Mouse (Mus musculus) heart, embryonic 14.5 days (tissue): Measurements from ENCODE around the gene Clmn. TPM values are rescaled to one million over a fixed set of nuclear protein-coding genes. Genes with fewer than 3 reads are reported as not detected.

Experiments used
- ATAC-seq: fragments of 200-750 bp; cut with Nextera tagmentation; 2 replicates; pipeline ENCODE4 v1.8.0; 2017; ENCODE audit warnings: low read depth, moderate TSS enrichment; ENCODE audit not compliant: insufficient number of reproducible peaks, insufficient read depth, low FRiP score
- H3K27ac ChIP-seq, 2 experiments: fragments of 200-500 bp in 1 of 2; fragments of 300-500 bp in 1 of 2; sonication (generic) in 1 of 2; replicated peaks in 1 of 2; 2 replicates each; pipeline ENCODE4 v1.5.1; 2012 to 2014; ENCODE audit warnings: low read depth in 2 of 2, low read length in 2 of 2, control low read depth in 1 of 2, mild to moderate bottlenecking in 1 of 2, mixed read lengths in 1 of 2; ENCODE audit not compliant: control insufficient read depth in 1 of 2, insufficient read depth in 1 of 2
- H3K27me3 ChIP-seq: fragments of 300-500 bp; sonication (generic); 2 replicates; pipeline ENCODE4 v1.6.1; 2014; ENCODE audit warnings: mild to moderate bottlenecking, low read length, control low read depth; ENCODE audit not compliant: control insufficient read depth, insufficient read depth
- H3K36me3 ChIP-seq: fragments of 300-500 bp; sonication (generic); 2 replicates; pipeline ENCODE4 v1.6.1; 2014; ENCODE audit warnings: mild to moderate bottlenecking, control low read depth, low read length, mixed read lengths; ENCODE audit not compliant: control insufficient read depth, insufficient read depth
- H3K4me1 ChIP-seq, 2 experiments: fragments of 200-500 bp in 1 of 2; fragments of 300-500 bp in 1 of 2; sonication (generic) in 1 of 2; 2 replicates each; pipeline ENCODE4 v1.6.1; 2012 to 2014; ENCODE audit warnings: low read length in 2 of 2, control low read depth in 1 of 2, mixed read lengths in 1 of 2; ENCODE audit not compliant: control insufficient read depth in 2 of 2, insufficient read depth in 2 of 2
- H3K4me2 ChIP-seq: fragments of 300-500 bp; sonication (generic); 2 replicates; pipeline ENCODE4 v1.6.1; 2014; ENCODE audit warnings: mild to moderate bottlenecking, low read length
- H3K4me3 ChIP-seq, 2 experiments: fragments of 200-500 bp in 1 of 2; fragments of 300-500 bp in 1 of 2; sonication (generic) in 1 of 2; 2 replicates each; pipeline ENCODE4 v1.5.1; 2012 to 2014; ENCODE audit warnings: low read length in 2 of 2, mild to moderate bottlenecking in 2 of 2, control low read depth in 1 of 2, low read depth in 1 of 2, moderate library complexity in 1 of 2; ENCODE audit not compliant: control insufficient read depth in 1 of 2, insufficient read depth in 1 of 2
- H3K9ac ChIP-seq: fragments of 300-500 bp; sonication (generic); 2 replicates; pipeline ENCODE4 v1.6.1; 2014; ENCODE audit warnings: mild to moderate bottlenecking, low read length
- H3K9me3 ChIP-seq: fragments of 300-500 bp; sonication (generic); 2 replicates; pipeline ENCODE4 v1.6.1; 2016; ENCODE audit warnings: low read length, control low read depth; ENCODE audit not compliant: control insufficient read depth
- WGBS: fragments of 180-500 bp; shearing (Covaris S2); extraction: QIAGEN DNeasy Blood & Tissue Kit; methylation state at CpG from one replicate; pipeline ENCODE4 v1.1.7; 2014; 5-methylcytosine and 5-hydroxymethylcytosine counted together
- polyA plus RNA-seq: library from polyadenylated mRNA; unstranded; fragments of >200 nt; fragmentation: Nextera tagmentation; extraction: Ambion mirVana; gene quantifications from 2 replicates; pipeline ENCODE4 v1.2.1, GENCODE M21; 2014

Clmn gene
- polyA plus RNA-seq, 1 experiment from 2014 or later: 0.49 TPM

GRCm38 (mm10) chr12:104753686-104754085, 111.2 kb downstream of the Clmn start:
- H3K4me2 ChIP-seq: no peak overlapping the region
- no peak overlapping the region for H3K4me3 ChIP-seq
- H3K27me3 ChIP-seq: no peaks in the 10 kb centered on the region
- peaks cover 9 to 24% of the 10 kb centered on the region in 2 experiments for H3K4me1 ChIP-seq
- no peak for ATAC-seq
- 68% methylated on average over 4 of the region's 4 CpGs for WGBS
- H3K27ac ChIP-seq: no peak overlapping the region
- H3K9me3 ChIP-seq: no peaks in the 10 kb centered on the region
- no peak overlapping the region for H3K9ac ChIP-seq
- H3K36me3 ChIP-seq: no peaks in the 10 kb centered on the region; the same call in 1 of the 2 replicates

GRCm38 (mm10) chr12:104751814-104752765, 112.8 kb downstream of the Clmn start, which contains the start of gene Dicer1:
Gene Dicer1 (minus strand): TSS chr12:104751952.
- no peaks in the 10 kb centered on the region for H3K27me3 ChIP-seq
- peak; percentile 93 for ATAC-seq
- no peaks in the 10 kb centered on the region; the same call in 1 of the 2 replicates for H3K36me3 ChIP-seq
- peak within 1 kb of the TSS; percentile 82 to 88 for H3K4me3 ChIP-seq
- peak within 1 kb of the TSS; percentile 96 for H3K4me2 ChIP-seq
- peak within 1 kb of the TSS; percentile 97 for H3K9ac ChIP-seq
- no peaks in the 10 kb centered on the region for H3K9me3 ChIP-seq
- H3K27ac ChIP-seq: peak within 1 kb of the TSS; percentile 84 to 89
- peaks cover 14 to 34% of the 10 kb centered on the region in 2 experiments for H3K4me1 ChIP-seq
- under 1% methylated on average over 66 of the region's 94 CpGs for WGBS

- Histone ChIP-seq H3K9me3 (no peaks in the 10 kb centered on the region), H3K27ac (peak overlapping the region; percentile 40 to 80), H3K4me3 (peak overlapping the region; percentile 82 to 88), H3K27me3 (no peaks in the 10 kb centered on the region), H3K9ac (peak overlapping the region; percentile 97), H3K36me3 (no peaks in the 10 kb centered on the region; the same call in 1 of the 2 replicates), H3K4me1 (peaks cover 14 to 40% of the 10 kb centered on the region in 2 experiments), H3K4me2 (peak overlapping the region; percentile 96)
- WGBS: under 1% methylated on average over 46 of the region's 52 CpGs
- ATAC-seq: peak; percentile 16; the same call in 1 of the 2 replicates
These were observed 113.5 kb downstream of the Clmn start for GRCm38 (mm10) chr12:104751331-104751813.

- Histone ChIP-seq H3K27ac (no peak overlapping the region), H3K36me3 (no peaks in the 10 kb centered on the region; the same call in 1 of the 2 replicates), H3K4me1 (peaks cover 14 to 45% of the 10 kb centered on the region in 2 experiments), H3K4me2 (no peak overlapping the region), H3K9ac (no peak overlapping the region), H3K4me3 (no peak overlapping the region), H3K27me3 (no peaks in the 10 kb centered on the region), H3K9me3 (no peaks in the 10 kb centered on the region)
- no peak for ATAC-seq
- WGBS: 70% methylated on average over 2 of the region's 2 CpGs
These were observed 115.9 kb downstream of the Clmn start for GRCm38 (mm10) chr12:104748946-104749345.

- Histone ChIP-seq H3K4me2 (no peak overlapping the region), H3K27ac (no peak overlapping the region), H3K9ac (no peak overlapping the region), H3K9me3 (no peaks in the 10 kb centered on the region), H3K27me3 (no peaks in the 10 kb centered on the region), H3K4me3 (no peak overlapping the region), H3K4me1 (peaks cover 15 to 48% of the 10 kb centered on the region in 2 experiments), H3K36me3 (no peaks in the 10 kb centered on the region; the same call in 1 of the 2 replicates)
- WGBS: 87% methylated on average over 5 of the region's 5 CpGs
- no peak for ATAC-seq
These were observed 117.6 kb downstream of the Clmn start for GRCm38 (mm10) chr12:104747252-104747651.

- Histone ChIP-seq H3K36me3 (no peaks in the 10 kb centered on the region; the same call in 1 of the 2 replicates), H3K9ac (no peak overlapping the region), H3K27me3 (no peaks in the 10 kb centered on the region), H3K4me1 (peaks cover 17 to 55% of the 10 kb centered on the region in 2 experiments), H3K27ac (no peak overlapping the region), H3K4me3 (no peak overlapping the region), H3K9me3 (no peaks in the 10 kb centered on the region), H3K4me2 (no peak overlapping the region)
- no peak for ATAC-seq
- WGBS: 83% methylated on average over 2 of the region's 2 CpGs
These were observed 118.3 kb downstream of the Clmn start for GRCm38 (mm10) chr12:104746601-104747000.

GRCm38 (mm10) chr12:104743687-104744086, 121.2 kb downstream of the Clmn start:
- ATAC-seq: no peak
- Histone ChIP-seq H3K27me3 (no peaks in the 10 kb centered on the region), H3K4me1 (peaks cover 12 to 53% of the 10 kb centered on the region in 2 experiments), H3K4me2 (no peak overlapping the region), H3K27ac (no peak overlapping the region), H3K9ac (no peak overlapping the region), H3K4me3 (no peak overlapping the region), H3K36me3 (no peaks in the 10 kb centered on the region), H3K9me3 (no peaks in the 10 kb centered on the region)
- 73% methylated on average over 4 of the region's 4 CpGs for WGBS
